Mouse (Mus musculus) embryonic fibroblast, embryonic 13.5 days (primary cell): ENCODE results near the gene Egln3.

Experiments
- CTCF ChIP-seq: IDR thresholded peaks from 2 replicates; pipeline ENCODE4 v1.5.1; 2011; ENCODE audit warnings: mild to moderate bottlenecking, control low read depth, low read length, moderate library complexity, borderline replicate concordance; ENCODE audit not compliant: insufficient read depth
- POLR2A ChIP-seq: IDR thresholded peaks from 2 replicates; pipeline ENCODE4 v1.6.1; 2011; ENCODE audit warnings: low read depth, mild to moderate bottlenecking, control low read depth, low read length, moderate library complexity

DNA sequence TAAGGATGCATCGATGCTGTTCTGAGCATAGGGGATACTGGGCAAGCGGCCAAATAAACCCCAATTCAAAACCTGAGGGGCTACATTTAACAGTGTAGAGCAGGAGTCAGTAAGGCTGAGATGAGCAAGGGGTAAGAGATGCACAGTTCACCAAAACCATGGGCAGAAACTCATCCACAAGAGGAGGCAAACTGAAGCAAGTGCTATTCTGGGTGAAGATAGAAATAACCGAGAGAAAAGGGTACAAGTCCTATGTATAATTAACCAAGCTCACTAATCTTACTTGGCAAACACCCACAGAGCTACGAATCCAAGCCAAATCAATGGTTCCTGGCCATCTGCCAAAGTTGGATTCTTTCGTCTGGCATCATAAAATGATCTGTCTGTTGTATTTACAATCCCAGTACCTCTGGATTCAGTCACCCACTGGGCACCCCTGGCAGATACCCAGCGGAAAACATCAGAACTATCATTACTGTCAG is 6.3 kb downstream of the Egln3 start:
- TF ChIP-seq POLR2A (no peak), CTCF (no peak)
